Mouse (Mus musculus) monocyte, adult 2 months (primary cell): ENCODE measurements around the gene Lypd8.

Experiments
- DNase-seq, 2 experiments: peaks; one replicate each; pipeline ENCODE4 v3.0.0; 2022; ENCODE audit warnings: low spot score in 2 of 2, low read depth in 1 of 2

The Lypd8 gene

GRCm38 (mm10) chr11:58382471-58382870, 3.6 kb downstream of the Lypd8 start:
- DNase-seq, result no peak

DNA sequence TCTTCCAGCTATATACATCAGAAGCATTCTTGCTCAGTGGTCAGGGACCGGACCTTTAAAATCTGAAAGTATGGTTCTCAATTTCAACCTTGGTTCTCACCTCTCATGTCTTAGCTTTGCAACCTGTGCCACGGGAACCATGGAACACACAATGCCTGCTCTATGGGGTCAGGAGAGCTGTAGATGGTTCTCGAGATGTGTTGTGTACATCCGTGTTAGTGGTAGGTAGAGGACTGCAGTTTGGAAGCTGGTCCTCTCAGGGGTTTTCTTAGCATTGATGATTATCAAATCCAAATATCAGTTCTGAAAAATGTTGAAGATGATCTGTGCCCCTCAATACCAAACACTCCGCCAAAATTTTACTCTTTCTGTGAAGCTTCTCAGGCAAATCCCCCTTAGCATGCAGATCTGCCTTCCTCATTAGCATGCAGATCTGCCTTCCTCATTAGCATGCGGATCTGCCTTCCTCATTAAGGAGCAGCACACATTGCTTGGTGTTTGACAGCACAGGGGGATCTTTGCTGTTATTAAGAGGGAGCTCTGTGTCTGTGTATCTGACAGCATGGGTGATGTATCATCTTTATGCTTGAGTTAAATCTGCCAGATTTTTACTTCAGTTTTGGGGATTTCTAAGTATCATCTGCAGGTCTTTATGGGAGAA, 21.3 kb downstream of the Lypd8 start:
- no peak for DNase-seq

GRCm38 (mm10) chr11:58400655-58401054, 21.8 kb downstream of the Lypd8 start:
- DNase-seq, result no peak

DNA sequence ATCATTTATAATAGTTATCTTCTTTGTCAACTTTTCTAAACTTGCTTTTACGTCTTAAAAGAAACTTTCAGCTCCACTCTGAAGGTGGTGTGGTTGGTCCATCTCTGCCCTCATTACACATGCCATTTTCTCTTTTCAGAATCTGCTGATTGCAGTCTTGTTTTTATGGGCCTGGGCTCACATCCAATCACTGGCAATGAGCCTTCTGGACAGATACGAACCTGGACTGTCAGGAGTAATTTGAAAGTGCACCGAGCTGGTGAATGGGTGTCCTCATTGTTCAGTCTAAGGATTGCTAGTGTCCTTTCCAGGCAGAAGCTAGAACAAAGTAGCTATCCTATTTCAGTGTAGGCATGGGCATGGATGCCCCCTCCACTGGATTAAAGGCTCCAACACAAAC, 29.2 kb downstream of the Lypd8 start:
- no peak for DNase-seq

DNA sequence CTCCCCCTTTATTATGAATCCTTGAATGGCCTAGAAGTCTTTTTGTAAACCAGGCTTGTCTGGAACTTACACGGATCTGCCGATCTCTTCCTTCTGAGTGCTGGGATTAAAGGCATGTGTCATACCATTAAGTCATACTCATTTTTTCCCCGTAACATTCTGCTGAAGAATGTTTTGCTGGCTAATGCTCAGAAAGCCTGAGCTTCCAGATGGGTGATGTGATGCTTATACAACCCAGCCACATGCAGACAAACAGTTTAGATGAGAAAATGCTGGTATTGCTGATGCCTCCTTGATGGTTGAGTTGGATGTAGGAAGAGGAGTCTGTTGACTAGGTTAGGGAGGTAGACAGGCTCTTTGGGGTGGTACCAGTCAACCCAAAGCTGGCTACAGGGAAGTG, 39.5 kb downstream of the Lypd8 start:
- no peak for DNase-seq

GRCm38 (mm10) chr11:58420815-58421214, 42.0 kb downstream of the Lypd8 start, which contains the start of gene 1810065E05Rik:
Gene 1810065E05Rik, plus strand, starts transcription at chr11:58421111.
- no peak for DNase-seq

GRCm38 (mm10) chr11:58432259-58432658, 53.4 kb downstream of the Lypd8 start, which contains the start of gene Gm12253:
Gene Gm12253, plus strand, starts transcription at chr11:58432559.
- no peak for DNase-seq

- DNase-seq, result no peak
Measured at GRCm38 (mm10) chr11:58437866-58438265, 59.0 kb downstream of the Lypd8 start.
